Mouse (Mus musculus): ENCODE measurements around the gene Nek7. TPM values are rescaled to one million over a fixed set of nuclear protein-coding genes. Genes with fewer than 3 reads are reported as not detected.

The Nek7 gene
- polyA plus RNA-seq, 1 experiment from 2014 or later = 13.8 TPM

DNA sequence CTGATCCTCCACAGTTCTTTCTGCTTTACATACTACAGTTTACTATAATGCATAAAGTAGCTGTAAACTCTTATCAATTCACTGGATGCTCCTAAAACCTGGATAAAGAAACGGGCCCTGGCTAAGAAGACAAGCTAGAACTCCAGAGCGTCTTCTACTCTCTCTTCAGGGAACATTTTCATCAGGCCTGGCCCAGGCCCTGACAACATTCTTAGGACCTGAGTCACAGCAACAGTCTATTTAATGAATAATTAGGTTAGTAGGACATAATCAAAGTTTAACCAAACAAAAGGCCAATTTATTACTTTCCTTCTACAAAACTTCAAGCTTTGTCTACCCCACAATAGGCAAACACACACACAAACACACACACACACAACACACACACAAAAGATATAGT is 15.2 kb downstream of the Nek7 start:
- no peak overlapping the region for H3K27ac ChIP-seq (replicated peaks)
- H3K27me3 ChIP-seq = no peaks in the 10 kb centered on the region
- no peak overlapping the region for H3K4me2 ChIP-seq
- H3K4me1 ChIP-seq (replicated peaks) = no peaks in the 10 kb centered on the region
- H3K36me3 ChIP-seq = no peaks in the 10 kb centered on the region
- no peak overlapping the region for H3K4me3 ChIP-seq
- no peak overlapping the region for H3K9ac ChIP-seq
- 91% methylated on average over 2 of the region's 2 CpGs for WGBS
- ATAC-seq (ENCODE audit: low read depth) = no peak
- H3K9me3 ChIP-seq = no peaks in the 10 kb centered on the region

DNA sequence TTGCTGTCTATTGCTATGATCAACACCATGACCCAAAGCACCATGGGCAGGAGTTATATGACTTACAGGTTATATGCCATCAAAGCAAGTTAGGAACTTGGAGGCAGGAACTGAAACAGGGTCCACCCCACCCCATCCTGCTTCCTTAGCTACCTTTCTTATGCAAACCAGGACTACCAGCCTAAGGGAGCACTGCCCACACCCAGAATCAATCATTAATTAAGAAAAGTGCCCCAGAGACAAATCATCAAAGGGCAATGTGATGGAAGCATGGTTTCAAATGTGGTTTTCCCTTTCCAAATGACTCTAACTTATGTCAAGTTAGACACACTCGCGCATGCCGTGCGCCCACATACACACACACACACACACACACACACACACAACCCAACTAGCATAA is 16.0 kb downstream of the Nek7 start:
- WGBS = 94% methylated on average over 4 of the region's 4 CpGs
- no peaks in the 10 kb centered on the region for H3K4me1 ChIP-seq (replicated peaks)
- no peak overlapping the region for H3K4me2 ChIP-seq
- no peaks in the 10 kb centered on the region for H3K27me3 ChIP-seq
- no peak for ATAC-seq (ENCODE audit: low read depth)
- no peaks in the 10 kb centered on the region for H3K36me3 ChIP-seq
- no peak overlapping the region for H3K27ac ChIP-seq (replicated peaks)
- H3K9ac ChIP-seq = no peak overlapping the region
- H3K9me3 ChIP-seq = no peaks in the 10 kb centered on the region
- H3K4me3 ChIP-seq = no peak overlapping the region

DNA sequence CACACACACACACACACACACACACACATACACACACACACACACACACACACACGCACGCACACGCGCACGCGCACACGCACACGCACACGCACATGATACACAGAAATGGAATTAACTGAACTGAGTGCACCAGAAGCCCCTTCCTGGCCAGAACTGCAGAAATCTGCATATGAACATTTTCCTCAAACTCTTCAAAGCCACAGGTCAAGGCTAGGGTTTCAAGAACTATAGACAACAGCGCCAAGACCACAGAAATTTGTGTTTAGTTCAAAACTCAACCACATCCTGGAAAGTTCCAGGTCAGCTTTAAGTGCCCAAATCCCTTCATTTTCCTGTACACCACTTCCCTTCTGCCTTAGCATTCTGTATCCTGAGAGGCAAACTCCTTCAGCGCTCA is 21.9 kb downstream of the Nek7 start:
- Histone ChIP-seq H3K9me3 (no peaks in the 10 kb centered on the region), H3K27ac (replicated peaks) (no peak overlapping the region), H3K4me3 (no peak overlapping the region), H3K4me1 (replicated peaks) (no peaks in the 10 kb centered on the region), H3K27me3 (no peaks in the 10 kb centered on the region), H3K36me3 (no peaks in the 10 kb centered on the region), H3K9ac (no peak overlapping the region), H3K4me2 (no peak overlapping the region)
- ATAC-seq (ENCODE audit: low read depth) = no peak
- 98% methylated on average over 11 of the region's 11 CpGs for WGBS

DNA sequence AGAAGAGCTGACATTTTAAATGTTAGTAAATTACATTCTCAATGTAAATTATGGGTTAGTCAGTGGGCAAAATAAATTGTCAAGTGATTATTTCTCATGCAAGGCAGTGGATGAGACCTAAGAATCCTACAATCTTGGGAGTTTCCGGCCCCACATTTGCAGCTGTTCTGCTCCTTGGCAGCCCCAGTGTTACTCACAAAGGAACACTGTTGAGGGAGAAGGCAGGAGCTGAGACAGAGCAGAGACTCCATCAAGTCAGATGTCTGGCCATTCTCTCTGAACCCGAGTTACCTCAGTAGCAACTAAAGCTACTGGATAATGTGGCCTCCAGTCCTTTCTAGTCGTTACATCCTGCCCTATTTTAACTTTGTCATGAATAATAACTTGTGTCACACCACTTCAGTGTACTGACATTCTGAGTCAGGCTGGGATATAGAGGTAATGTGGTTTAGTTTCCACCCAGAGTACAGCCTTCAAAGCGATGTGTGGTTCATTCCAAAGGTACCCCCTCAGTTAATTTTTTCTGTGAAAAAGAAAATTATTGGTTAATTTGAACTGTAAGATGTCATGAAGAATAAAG is 23.7 kb downstream of the Nek7 start:
- no peaks in the 10 kb centered on the region for H3K36me3 ChIP-seq
- no peak overlapping the region for H3K27ac ChIP-seq (replicated peaks)
- no peak for ATAC-seq (ENCODE audit: low read depth)
- WGBS = 61% methylated on average over 4 of the region's 4 CpGs
- no peaks in the 10 kb centered on the region for H3K27me3 ChIP-seq
- no peak overlapping the region for H3K4me3 ChIP-seq
- H3K4me2 ChIP-seq = no peak overlapping the region
- no peaks in the 10 kb centered on the region for H3K9me3 ChIP-seq
- H3K9ac ChIP-seq = no peak overlapping the region
- H3K4me1 ChIP-seq (replicated peaks) = no peaks in the 10 kb centered on the region

DNA sequence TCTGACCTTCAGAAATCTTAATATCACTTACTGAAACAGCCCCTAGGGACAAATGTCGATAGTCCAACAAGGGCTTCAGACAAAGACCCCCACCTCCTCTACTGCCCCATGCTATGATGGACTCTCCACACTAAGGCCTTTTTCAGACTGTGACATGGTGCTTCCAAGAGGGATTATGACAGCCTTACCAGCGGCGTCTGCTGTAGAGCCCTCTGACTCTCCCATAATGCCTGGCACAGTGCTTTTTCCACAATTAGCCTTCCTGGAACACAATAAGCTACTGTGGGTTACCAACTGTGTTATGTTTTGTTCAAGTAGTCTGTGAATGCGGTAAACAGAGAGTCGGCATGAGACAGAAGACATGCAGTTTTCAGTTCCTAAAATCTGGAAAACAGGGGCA is 25.0 kb downstream of the Nek7 start:
- Histone ChIP-seq H3K27ac (replicated peaks) (no peak overlapping the region), H3K9ac (no peak overlapping the region), H3K36me3 (no peaks in the 10 kb centered on the region), H3K27me3 (no peaks in the 10 kb centered on the region), H3K4me1 (replicated peaks) (no peaks in the 10 kb centered on the region), H3K4me3 (no peak overlapping the region), H3K9me3 (no peaks in the 10 kb centered on the region), H3K4me2 (no peak overlapping the region)
- ATAC-seq (ENCODE audit: low read depth) = no peak
- 69% methylated on average over 5 of the region's 5 CpGs for WGBS

DNA sequence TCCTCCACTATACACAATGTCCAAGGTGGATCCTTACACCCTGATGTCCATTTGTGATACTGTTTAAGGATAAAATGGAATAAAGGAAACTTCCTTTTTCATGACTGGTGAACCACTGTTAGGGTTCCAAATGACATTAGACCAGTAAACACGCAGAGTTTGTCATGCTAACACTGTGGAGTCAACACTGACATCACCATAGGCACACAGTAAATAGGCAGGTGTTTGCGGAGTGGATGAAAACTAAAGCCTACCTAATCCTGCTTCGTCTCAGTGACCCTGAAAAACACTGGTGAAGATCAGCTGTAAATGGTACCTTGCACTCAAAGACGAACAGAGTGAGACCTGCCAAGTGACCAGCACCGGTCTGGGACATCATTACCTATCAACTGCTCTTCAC is 26.0 kb downstream of the Nek7 start:
- Histone ChIP-seq H3K36me3 (no peaks in the 10 kb centered on the region), H3K4me1 (replicated peaks) (no peaks in the 10 kb centered on the region), H3K9me3 (no peaks in the 10 kb centered on the region), H3K27ac (replicated peaks) (no peak overlapping the region), H3K27me3 (no peaks in the 10 kb centered on the region), H3K4me2 (no peak overlapping the region), H3K4me3 (no peak overlapping the region), H3K9ac (no peak overlapping the region)
- no peak for ATAC-seq (ENCODE audit: low read depth)
- WGBS = 94% methylated on average over 5 of the region's 5 CpGs

DNA sequence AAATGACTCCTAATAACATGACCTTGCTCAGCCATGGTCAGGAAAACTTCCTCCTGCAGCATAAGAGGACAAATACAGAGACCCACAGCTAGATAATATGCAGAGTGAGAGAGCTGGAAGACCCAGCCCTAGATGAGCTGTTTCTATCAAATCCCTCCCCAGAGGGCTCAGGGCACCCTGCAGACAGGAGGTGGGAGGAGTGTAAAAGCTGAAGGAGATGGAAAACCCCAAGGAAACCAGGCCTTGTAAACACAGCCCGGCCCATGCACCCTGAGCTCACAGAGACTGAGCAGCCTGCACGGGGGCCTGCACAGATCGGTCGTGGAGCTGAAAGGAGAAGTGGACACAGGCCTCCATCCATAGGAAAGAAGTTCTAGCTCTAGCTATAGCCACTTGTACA is 27.5 kb downstream of the Nek7 start:
- Histone ChIP-seq H3K4me3 (no peak overlapping the region), H3K4me1 (replicated peaks) (no peaks in the 10 kb centered on the region), H3K36me3 (no peaks in the 10 kb centered on the region), H3K27me3 (no peaks in the 10 kb centered on the region), H3K4me2 (no peak overlapping the region), H3K9ac (no peak overlapping the region), H3K9me3 (no peaks in the 10 kb centered on the region), H3K27ac (replicated peaks) (no peak overlapping the region)
- WGBS = 94% methylated on average over 4 of the region's 4 CpGs
- no peak for ATAC-seq (ENCODE audit: low read depth)

DNA sequence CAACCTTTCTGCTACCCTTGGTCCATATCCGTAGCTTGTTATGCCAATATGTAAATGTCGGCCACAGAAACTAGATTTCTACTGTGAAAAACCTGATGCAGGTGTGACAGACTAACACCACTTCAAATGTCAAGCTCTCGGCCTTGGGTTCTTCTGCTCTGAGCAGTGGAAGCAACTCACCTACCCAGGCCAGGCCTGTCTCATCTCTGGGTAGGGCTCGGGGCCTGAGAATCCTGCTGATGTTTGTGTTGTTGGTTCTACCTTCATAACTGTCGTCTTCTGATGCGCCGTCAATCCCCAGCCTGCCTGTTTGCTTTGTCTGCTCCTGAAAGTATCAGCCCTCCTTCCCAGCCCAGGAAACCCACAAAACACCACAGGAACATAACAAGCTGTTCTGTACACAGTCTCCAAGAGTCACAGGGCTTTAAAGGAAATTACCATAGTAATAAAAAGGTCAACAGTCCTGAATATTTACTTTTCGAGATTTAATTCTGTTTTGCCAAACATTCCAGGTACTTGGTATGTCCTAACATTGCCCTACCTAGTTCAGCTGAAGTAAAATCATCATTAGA is 29.4 kb downstream of the Nek7 start:
- Histone ChIP-seq H3K9me3 (no peaks in the 10 kb centered on the region), H3K27me3 (no peaks in the 10 kb centered on the region), H3K9ac (no peak overlapping the region), H3K4me3 (no peak overlapping the region), H3K36me3 (no peaks in the 10 kb centered on the region), H3K4me1 (replicated peaks) (no peaks in the 10 kb centered on the region), H3K4me2 (no peak overlapping the region), H3K27ac (replicated peaks) (no peak overlapping the region)
- WGBS = 90% methylated on average over 8 of the region's 8 CpGs
- no peak for ATAC-seq (ENCODE audit: low read depth)

DNA sequence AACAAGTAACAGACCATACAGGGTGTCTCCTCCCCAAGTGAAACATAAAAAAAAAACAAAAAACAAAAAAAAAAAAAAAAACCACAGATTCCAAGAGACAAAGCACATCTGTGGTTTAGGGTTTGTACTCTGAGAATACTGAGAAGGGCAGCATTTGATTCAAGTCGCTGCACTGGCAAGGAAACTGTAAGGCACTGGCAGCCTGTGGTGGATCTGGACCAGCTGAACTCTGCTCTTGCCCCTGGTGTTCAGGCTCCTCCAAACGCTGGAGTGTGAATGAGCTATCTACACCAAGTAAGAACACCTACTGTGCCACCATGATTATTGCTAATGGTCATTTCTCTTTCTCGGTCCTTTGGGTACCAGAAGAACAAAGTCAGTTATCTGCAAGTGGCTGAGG is 30.8 kb downstream of the Nek7 start:
- no peak overlapping the region for H3K9ac ChIP-seq
- no peak overlapping the region for H3K27ac ChIP-seq (replicated peaks)
- no peaks in the 10 kb centered on the region for H3K4me1 ChIP-seq (replicated peaks)
- ATAC-seq (ENCODE audit: low read depth) = no peak
- no peaks in the 10 kb centered on the region for H3K9me3 ChIP-seq
- 73% methylated on average over 3 of the region's 3 CpGs for WGBS
- no peaks in the 10 kb centered on the region for H3K27me3 ChIP-seq
- no peaks in the 10 kb centered on the region for H3K36me3 ChIP-seq
- H3K4me3 ChIP-seq = no peak overlapping the region
- no peak overlapping the region for H3K4me2 ChIP-seq

DNA sequence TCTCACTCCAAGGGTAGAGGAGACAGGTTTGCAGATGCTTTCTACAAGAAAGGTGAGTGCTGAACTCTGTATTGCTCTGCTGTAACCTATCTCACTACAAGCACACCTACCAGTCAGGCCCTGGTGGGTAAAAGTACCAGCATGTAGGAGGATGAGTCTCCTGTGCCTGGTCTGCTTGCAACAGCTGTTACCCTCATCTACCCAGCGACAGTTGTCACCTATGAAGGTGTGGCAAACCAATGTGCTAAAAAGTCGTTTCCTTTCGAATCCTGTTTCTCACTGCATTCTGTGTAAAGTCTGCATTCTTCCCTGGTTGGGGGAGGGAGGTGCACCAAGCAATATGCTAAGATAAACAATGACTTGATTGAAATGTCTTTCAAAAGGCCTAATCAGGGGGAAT is 32.1 kb downstream of the Nek7 start:
- Histone ChIP-seq H3K4me1 (replicated peaks) (no peaks in the 10 kb centered on the region), H3K9me3 (no peaks in the 10 kb centered on the region), H3K27ac (replicated peaks) (no peak overlapping the region), H3K36me3 (no peaks in the 10 kb centered on the region), H3K4me2 (no peak overlapping the region), H3K27me3 (no peaks in the 10 kb centered on the region), H3K4me3 (no peak overlapping the region), H3K9ac (no peak overlapping the region)
- ATAC-seq (ENCODE audit: low read depth) = no peak
- WGBS = 73% methylated on average over 3 of the region's 3 CpGs

DNA sequence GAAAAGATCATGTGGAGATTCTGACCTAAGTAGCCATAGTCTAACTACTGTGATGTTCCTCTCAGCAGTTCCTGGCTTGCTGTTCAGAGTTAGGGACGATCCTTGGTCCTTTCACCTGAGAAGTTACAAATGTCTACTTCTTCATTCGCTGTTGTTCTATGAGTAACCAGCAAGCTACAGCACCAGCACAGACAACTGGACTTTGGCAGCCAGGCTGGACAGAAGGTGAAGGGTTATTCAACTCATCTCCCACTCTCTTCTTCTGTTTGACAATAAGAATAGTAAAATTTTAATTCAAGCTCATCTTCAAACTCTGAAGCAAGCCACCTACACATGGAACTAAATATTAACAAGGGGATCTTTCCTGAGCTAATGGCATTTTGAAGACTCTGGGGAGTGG is 33.0 kb downstream of the Nek7 start:
- Histone ChIP-seq H3K27me3 (no peaks in the 10 kb centered on the region), H3K27ac (replicated peaks) (no peak overlapping the region), H3K4me1 (replicated peaks) (no peaks in the 10 kb centered on the region), H3K9me3 (no peaks in the 10 kb centered on the region), H3K9ac (no peak overlapping the region), H3K4me2 (no peak overlapping the region), H3K4me3 (no peak overlapping the region), H3K36me3 (no peaks in the 10 kb centered on the region)
- 96% methylated on average over 2 of the region's 2 CpGs for WGBS
- ATAC-seq (ENCODE audit: low read depth) = no peak

DNA sequence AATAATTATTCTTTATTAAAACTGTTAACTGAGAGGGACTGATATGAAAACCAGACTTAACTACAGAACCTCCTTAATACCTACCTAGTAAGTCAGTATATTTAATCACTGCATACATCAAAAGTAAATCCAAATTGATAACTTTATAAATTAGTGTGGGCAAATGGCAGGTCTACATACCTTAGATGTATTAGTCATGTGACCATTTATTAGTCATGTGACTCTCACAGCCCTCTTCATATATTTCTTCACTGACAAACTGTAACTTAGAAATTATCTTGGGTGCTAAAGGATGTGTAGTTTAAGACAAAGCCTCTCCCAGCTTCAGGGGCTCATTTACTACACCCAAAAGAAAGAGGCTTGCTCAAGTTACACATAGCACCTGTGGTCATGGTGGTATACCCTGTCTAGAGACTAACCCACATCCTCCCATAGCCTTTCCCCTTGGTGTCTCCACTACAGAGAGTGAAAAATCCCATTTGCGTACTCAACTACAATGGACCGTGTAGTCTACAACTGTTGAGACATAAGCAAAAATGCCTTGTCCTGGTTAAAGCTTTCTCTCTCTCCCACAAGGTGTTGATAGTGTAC is 35.4 kb downstream of the Nek7 start:
- ATAC-seq (ENCODE audit: low read depth) = no peak
- Histone ChIP-seq H3K4me3 (no peak overlapping the region), H3K4me1 (replicated peaks) (no peaks in the 10 kb centered on the region; the same call in 1 of the 2 replicates), H3K36me3 (no peaks in the 10 kb centered on the region), H3K9me3 (no peaks in the 10 kb centered on the region), H3K4me2 (no peak overlapping the region), H3K27ac (replicated peaks) (no peak overlapping the region), H3K9ac (no peak overlapping the region), H3K27me3 (no peaks in the 10 kb centered on the region)
- 98% methylated on average over 2 of the region's 2 CpGs for WGBS

DNA sequence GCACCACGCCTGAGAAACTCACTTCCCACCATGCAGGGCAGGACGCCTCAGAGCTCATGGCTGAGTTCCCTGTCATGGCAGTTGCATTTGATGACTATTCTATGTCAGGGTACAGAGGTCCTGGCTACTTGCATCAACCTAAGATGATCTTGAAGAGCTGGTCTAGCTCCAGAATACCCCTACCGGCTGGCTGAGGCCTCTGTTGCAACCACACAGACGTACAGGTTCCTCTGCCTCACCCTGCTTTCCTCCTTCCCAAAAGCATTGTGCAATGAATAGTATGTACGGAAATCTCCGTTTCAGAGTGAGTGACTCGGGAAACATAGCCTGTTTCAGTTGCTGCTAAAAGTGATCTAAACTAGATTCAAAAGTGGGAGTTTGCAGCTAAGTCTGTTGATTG is 37.7 kb downstream of the Nek7 start:
- H3K9ac ChIP-seq = no peak overlapping the region
- no peaks in the 10 kb centered on the region; the same call in 1 of the 2 replicates for H3K4me1 ChIP-seq (replicated peaks)
- H3K9me3 ChIP-seq = no peaks in the 10 kb centered on the region
- 91% methylated on average over 7 of the region's 7 CpGs for WGBS
- no peak overlapping the region for H3K27ac ChIP-seq (replicated peaks)
- no peaks in the 10 kb centered on the region for H3K27me3 ChIP-seq
- H3K4me3 ChIP-seq = no peak overlapping the region
- ATAC-seq (ENCODE audit: low read depth) = no peak
- H3K36me3 ChIP-seq = no peaks in the 10 kb centered on the region
- H3K4me2 ChIP-seq = no peak overlapping the region

Measured in neural tube, embryonic 13.5 days (tissue).